Mouse (Mus musculus) hindbrain, postnatal 0 days (tissue): ENCODE data around the gene Map1lc3a. TPM values are rescaled to one million over a fixed set of nuclear protein-coding genes. Genes with fewer than 3 reads are reported as not detected.

Experiments
- ATAC-seq: fragments of 200-750 bp; cut with Nextera tagmentation; 2 replicates; pipeline ENCODE4 v1.8.0; 2017; ENCODE audit warnings: mild to moderate bottlenecking, moderate TSS enrichment, moderate library complexity
- DNase-seq: peaks from one replicate; pipeline ENCODE4 v3.0.0-alpha.2; 2015; ENCODE audit warnings: low spot score
- H3K27ac ChIP-seq: fragments of 300-500 bp; sonication (generic); 2 replicates; pipeline ENCODE4 v1.5.1; 2014; ENCODE audit warnings: mild to moderate bottlenecking
- H3K27me3 ChIP-seq: fragments of 300-500 bp; sonication (generic); 2 replicates; pipeline ENCODE4 v1.6.1; 2014; ENCODE audit warnings: low read length, mixed read lengths; ENCODE audit not compliant: insufficient read depth
- H3K36me3 ChIP-seq: fragments of 300-500 bp; sonication (generic); 2 replicates; pipeline ENCODE4 v1.6.1; 2014; ENCODE audit warnings: low read length, mixed read lengths; ENCODE audit not compliant: insufficient read depth
- H3K4me1 ChIP-seq: fragments of 300-500 bp; sonication (generic); 2 replicates; pipeline ENCODE4 v1.6.1; 2014; ENCODE audit warnings: antibody characterized with exemption, low read length, mixed read lengths; ENCODE audit not compliant: insufficient read depth
- H3K4me2 ChIP-seq: fragments of 300-500 bp; sonication (generic); 2 replicates; pipeline ENCODE4 v1.6.1; 2014; ENCODE audit warnings: low read depth, mild to moderate bottlenecking, low read length, moderate library complexity, mixed read lengths
- H3K4me3 ChIP-seq: fragments of 300-500 bp; sonication (generic); 2 replicates; pipeline ENCODE4 v1.5.1; 2014; ENCODE audit warnings: low read length
- H3K9ac ChIP-seq: fragments of 300-500 bp; sonication (generic); replicated peaks from 2 replicates; pipeline ENCODE4 v1.6.1; 2014; ENCODE audit warnings: mild to moderate bottlenecking, low read length, moderate library complexity, mixed read lengths
- H3K9me3 ChIP-seq: fragments of 300-500 bp; sonication (generic); 2 replicates; pipeline ENCODE4 v1.6.1; 2016; ENCODE audit warnings: low read length, mixed read lengths
- CTCF ChIP-seq: IDR thresholded peaks from 2 replicates; pipeline ENCODE4 v1.5.1; 2016; ENCODE audit warnings: antibody characterized with exemption, control low read depth, low read depth
- WGBS: fragments of 180-500 bp; shearing (Covaris S2); extraction: QIAGEN DNeasy Blood & Tissue Kit; methylation state at CpG from one replicate; pipeline ENCODE4 v1.1.7; 2014; 5-methylcytosine and 5-hydroxymethylcytosine counted together
- polyA plus RNA-seq: library from polyadenylated mRNA; unstranded; fragments of >200 nt; fragmentation: Nextera tagmentation; extraction: Ambion mirVana; gene quantifications from 2 replicates; pipeline ENCODE4 v1.2.1, GENCODE M21; 2015
- total RNA-seq: library from RNA; depleted of rRNA; stranded (reverse); fragments of >200 nt; gene quantifications from 2 replicates; pipeline ENCODE4 v1.2.3, GENCODE M21; 2014; rRNA removed

The Map1lc3a gene
- total and polyA plus RNA-seq, 2 experiments from 2014 or later = 618 to 903 TPM

- Histone ChIP-seq H3K4me3 (no peak overlapping the region), H3K9ac (no peak overlapping the region), H3K36me3 (peaks cover 54% of the 10 kb centered on the region), H3K4me2 (no peak overlapping the region), H3K27me3 (no peaks in the 10 kb centered on the region), H3K9me3 (no peaks in the 10 kb centered on the region), H3K27ac (no peak overlapping the region), H3K4me1 (no peaks in the 10 kb centered on the region)
- TF ChIP-seq CTCF = no peak
- WGBS = 95% methylated on average over 6 of the region's 6 CpGs
- ATAC-seq = no peak
- DNase-seq = no peak
Measured at GRCm38 (mm10) chr2:155295453-155295852, 19.4 kb downstream of the Map1lc3a start.

- Histone ChIP-seq H3K4me1 (no peaks in the 10 kb centered on the region), H3K27ac (no peak overlapping the region), H3K9me3 (no peaks in the 10 kb centered on the region), H3K4me3 (no peak overlapping the region), H3K4me2 (no peak overlapping the region), H3K36me3 (peaks cover 32% of the 10 kb centered on the region), H3K9ac (no peak overlapping the region), H3K27me3 (no peaks in the 10 kb centered on the region)
- 85% methylated on average over 4 of the region's 4 CpGs for WGBS
- DNase-seq (no peak), ATAC-seq (no peak)
- TF ChIP-seq CTCF = no peak
Measured at GRCm38 (mm10) chr2:155299563-155299962, 23.5 kb downstream of the Map1lc3a start.

- no peak overlapping the region for H3K4me3 ChIP-seq
- no peaks in the 10 kb centered on the region for H3K9me3 ChIP-seq
- DNase-seq (peak; percentile 58), ATAC-seq (peak; percentile 66; the same call in 1 of the 2 replicates)
- peak; percentile 53 for TF ChIP-seq CTCF
- H3K36me3 ChIP-seq = peaks cover 16% of the 10 kb centered on the region
- WGBS = 28% methylated on average over 3 of the region's 3 CpGs
- peak overlapping the region; percentile 54 for H3K27ac ChIP-seq
- H3K4me1 ChIP-seq = no peaks in the 10 kb centered on the region
- no peaks in the 10 kb centered on the region for H3K27me3 ChIP-seq
- no peak overlapping the region for H3K9ac ChIP-seq
- no peak overlapping the region for H3K4me2 ChIP-seq
Measured at GRCm38 (mm10) chr2:155308936-155309592, 33.0 kb downstream of the Map1lc3a start.

- no peak overlapping the region for H3K9ac ChIP-seq
- no peaks in the 10 kb centered on the region for H3K4me1 ChIP-seq
- TF ChIP-seq CTCF = no peak
- DNase-seq (no peak), ATAC-seq (no peak)
- H3K36me3 ChIP-seq = peaks cover 3% of the 10 kb centered on the region; the same call in 1 of the 2 replicates
- no peak overlapping the region for H3K4me3 ChIP-seq
- WGBS = 60% methylated on average over 6 of the region's 6 CpGs
- H3K9me3 ChIP-seq = no peaks in the 10 kb centered on the region
- no peaks in the 10 kb centered on the region for H3K27me3 ChIP-seq
- H3K4me2 ChIP-seq = no peak overlapping the region
- no peak overlapping the region for H3K27ac ChIP-seq
Measured at GRCm38 (mm10) chr2:155313671-155314070, 37.6 kb downstream of the Map1lc3a start.

- WGBS = 92% methylated on average over 2 of the region's 2 CpGs
- no peak for ATAC-seq
- no peaks in the 10 kb centered on the region for H3K27me3 ChIP-seq
Measured at GRCm38 (mm10) chr2:155318618-155319017, 42.5 kb downstream of the Map1lc3a start.

GRCm38 (mm10) chr2:155320596-155320995 lies 44.5 kb downstream of the Map1lc3a start:
- no peak overlapping the region for H3K4me2 ChIP-seq
- no peaks in the 10 kb centered on the region; the same call in 1 of the 2 replicates for H3K36me3 ChIP-seq
- no peak for ATAC-seq
- no peak overlapping the region for H3K9ac ChIP-seq
- no peaks in the 10 kb centered on the region for H3K27me3 ChIP-seq
- WGBS = 83% methylated on average over 5 of the region's 5 CpGs
- H3K27ac ChIP-seq = no peak overlapping the region
- no peak for DNase-seq
- no peak overlapping the region for H3K4me3 ChIP-seq
- H3K4me1 ChIP-seq = no peaks in the 10 kb centered on the region
- H3K9me3 ChIP-seq = no peaks in the 10 kb centered on the region
- TF ChIP-seq CTCF = no peak

More at GRCm38 (mm10) chr2:155318618-155319017, 42.5 kb downstream of the Map1lc3a start:
- Histone ChIP-seq H3K4me3 (no peak overlapping the region), H3K36me3 (no peaks in the 10 kb centered on the region; the same call in 1 of the 2 replicates), H3K27ac (no peak overlapping the region), H3K4me1 (no peaks in the 10 kb centered on the region), H3K9me3 (no peaks in the 10 kb centered on the region), H3K9ac (no peak overlapping the region), H3K4me2 (no peak overlapping the region)
- no peak for TF ChIP-seq CTCF
- DNase-seq = no peak

- ATAC-seq = no peak
- DNase-seq = no peak
- H3K4me3 ChIP-seq = no peak overlapping the region
- H3K9me3 ChIP-seq = no peaks in the 10 kb centered on the region
- no peaks in the 10 kb centered on the region for H3K4me1 ChIP-seq
- peaks cover 27% of the 10 kb centered on the region for H3K36me3 ChIP-seq
- H3K27me3 ChIP-seq = no peaks in the 10 kb centered on the region
- no peak overlapping the region for H3K4me2 ChIP-seq
- H3K9ac ChIP-seq = no peak overlapping the region
- WGBS = 93% methylated on average over 4 of the region's 4 CpGs
- no peak overlapping the region for H3K27ac ChIP-seq
- TF ChIP-seq CTCF = no peak
Measured at GRCm38 (mm10) chr2:155326001-155326400, 49.9 kb downstream of the Map1lc3a start.

Other genes with a start within 250 kb of the Map1lc3a start
- gene Ahcy, start 201.8 kb upstream of the Map1lc3a start, total RNA-seq = 62.3 and 68.0 TPM in 2 replicates
- gene Ahcy, start 201.8 kb upstream of the Map1lc3a start, polyA plus RNA-seq = 29.6 and 31.1 TPM in 2 replicates
- 31.4 and 32.5 TPM in 2 replicates for gene Itch, start 142.8 kb upstream of the Map1lc3a start, total RNA-seq
- 22.2 and 22.5 TPM in 2 replicates for gene Itch, start 142.8 kb upstream of the Map1lc3a start, polyA plus RNA-seq
- 264 and 266 TPM in 2 replicates for gene Dynlrb1, start 39.8 kb upstream of the Map1lc3a start, total RNA-seq
- 725 and 778 TPM in 2 replicates for gene Dynlrb1, start 39.8 kb upstream of the Map1lc3a start, polyA plus RNA-seq
- 42.7 and 49.7 TPM in 2 replicates for gene Pigu, start 81.1 kb downstream of the Map1lc3a start, total RNA-seq
- gene Pigu, start 81.1 kb downstream of the Map1lc3a start, polyA plus RNA-seq = 53.3 and 53.5 TPM in 2 replicates
- 120 and 141 TPM in 2 replicates for gene Trp53inp2, start 104.8 kb downstream of the Map1lc3a start, total RNA-seq
- gene Trp53inp2, start 104.8 kb downstream of the Map1lc3a start, polyA plus RNA-seq = 54.8 and 61.3 TPM in 2 replicates
- gene Ncoa6, start 197.6 kb downstream of the Map1lc3a start, total RNA-seq = 29.7 and 43.4 TPM in 2 replicates
- 25.7 TPM in 2 replicates for gene Ncoa6, start 197.6 kb downstream of the Map1lc3a start, polyA plus RNA-seq
- 40.0 and 42.7 TPM in 2 replicates for gene Acss2, start 241.7 kb downstream of the Map1lc3a start, total RNA-seq
- 23.7 and 27.5 TPM in 2 replicates for gene Acss2, start 241.7 kb downstream of the Map1lc3a start, polyA plus RNA-seq
- gene Ggt7, start 241.9 kb downstream of the Map1lc3a start, total RNA-seq = 201 and 255 TPM in 2 replicates
- gene Ggt7, start 241.9 kb downstream of the Map1lc3a start, polyA plus RNA-seq = 97.5 and 104 TPM in 2 replicates